Mouse (Mus musculus): ENCODE results near the gene Tmem108. TPM values are rescaled to one million over a fixed set of nuclear protein-coding genes. Genes with fewer than 3 reads are reported as not detected.

Tmem108 gene
- polyA plus RNA-seq, 1 experiment from 2014 or later: 13.0 TPM

DNA sequence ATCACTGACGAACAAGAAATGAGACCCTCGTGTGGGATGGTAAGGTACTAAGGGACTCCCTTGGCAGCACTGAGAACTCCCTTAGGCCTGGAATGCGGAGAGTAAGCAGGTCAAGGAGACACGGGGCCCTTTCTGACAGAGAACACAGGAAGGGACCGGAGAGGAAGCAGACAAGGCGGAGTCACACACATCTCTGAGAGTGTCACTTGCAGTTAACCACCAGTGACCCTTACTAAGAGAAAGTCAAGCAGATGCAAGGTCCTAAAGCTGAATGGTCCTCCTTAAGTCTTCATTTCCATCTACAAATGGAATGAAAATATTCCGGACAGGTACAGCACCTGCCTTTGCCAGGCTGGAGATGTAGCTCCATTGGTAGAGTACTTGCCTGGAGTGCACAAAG, 48.9 kb downstream of the Tmem108 start:
- Histone ChIP-seq H3K4me2 (ENCODE audit: low read depth, low read length) (no peak overlapping the region), H3K27me3 (ENCODE audit: control insufficient read depth, insufficient read depth, low read depth, low read length) (no peaks in the 10 kb centered on the region), H3K9ac (ENCODE audit: low read length) (no peak overlapping the region), H3K27ac (ENCODE audit: low read length) (no peak overlapping the region), H3K4me1 (replicated peaks; ENCODE audit: control insufficient read depth, insufficient read depth, low read length) (peaks cover 11% of the 10 kb centered on the region), H3K36me3 (ENCODE audit: control insufficient read depth, insufficient read depth, low read length) (no peaks in the 10 kb centered on the region), H3K4me3 (ENCODE audit: low read length) (no peak overlapping the region), H3K9me3 (ENCODE audit: control insufficient read depth, low read length) (no peaks in the 10 kb centered on the region)
- no peak for ATAC-seq (ENCODE audit: low read depth)
- WGBS: 51% methylated on average over 7 of the region's 7 CpGs

DNA sequence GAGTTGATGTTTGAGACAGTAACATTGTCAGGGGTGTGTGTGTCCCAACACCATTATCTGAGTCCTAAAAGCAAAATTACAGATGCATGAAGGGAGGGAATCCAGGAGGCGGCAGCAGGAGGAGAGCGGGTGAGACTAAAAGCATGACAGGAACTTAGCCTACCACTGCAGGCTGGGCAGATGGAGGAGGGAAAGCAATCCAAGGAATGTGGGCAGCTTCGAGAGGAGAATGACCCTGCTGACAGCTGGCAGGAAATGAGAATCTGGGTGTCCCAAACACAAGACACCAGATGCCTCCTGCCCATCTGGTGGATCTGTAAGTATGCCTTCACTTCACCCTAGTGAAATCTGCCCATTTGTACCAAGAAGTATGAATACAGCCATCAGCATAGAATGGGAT, 51.9 kb downstream of the Tmem108 start:
- no peaks in the 10 kb centered on the region for H3K27me3 ChIP-seq (ENCODE audit: control insufficient read depth, insufficient read depth, low read depth, low read length)
- 45% methylated on average over 3 of the region's 3 CpGs for WGBS
- no peak overlapping the region for H3K4me3 ChIP-seq (ENCODE audit: low read length)
- peaks cover 11% of the 10 kb centered on the region for H3K4me1 ChIP-seq (replicated peaks; ENCODE audit: control insufficient read depth, insufficient read depth, low read length)
- H3K9ac ChIP-seq (ENCODE audit: low read length): no peak overlapping the region
- H3K27ac ChIP-seq (ENCODE audit: low read length): no peak overlapping the region
- no peaks in the 10 kb centered on the region for H3K36me3 ChIP-seq (ENCODE audit: control insufficient read depth, insufficient read depth, low read length)
- no peak for ATAC-seq (ENCODE audit: low read depth)
- H3K4me2 ChIP-seq (ENCODE audit: low read depth, low read length): no peak overlapping the region
- H3K9me3 ChIP-seq (ENCODE audit: control insufficient read depth, low read length): no peaks in the 10 kb centered on the region

DNA sequence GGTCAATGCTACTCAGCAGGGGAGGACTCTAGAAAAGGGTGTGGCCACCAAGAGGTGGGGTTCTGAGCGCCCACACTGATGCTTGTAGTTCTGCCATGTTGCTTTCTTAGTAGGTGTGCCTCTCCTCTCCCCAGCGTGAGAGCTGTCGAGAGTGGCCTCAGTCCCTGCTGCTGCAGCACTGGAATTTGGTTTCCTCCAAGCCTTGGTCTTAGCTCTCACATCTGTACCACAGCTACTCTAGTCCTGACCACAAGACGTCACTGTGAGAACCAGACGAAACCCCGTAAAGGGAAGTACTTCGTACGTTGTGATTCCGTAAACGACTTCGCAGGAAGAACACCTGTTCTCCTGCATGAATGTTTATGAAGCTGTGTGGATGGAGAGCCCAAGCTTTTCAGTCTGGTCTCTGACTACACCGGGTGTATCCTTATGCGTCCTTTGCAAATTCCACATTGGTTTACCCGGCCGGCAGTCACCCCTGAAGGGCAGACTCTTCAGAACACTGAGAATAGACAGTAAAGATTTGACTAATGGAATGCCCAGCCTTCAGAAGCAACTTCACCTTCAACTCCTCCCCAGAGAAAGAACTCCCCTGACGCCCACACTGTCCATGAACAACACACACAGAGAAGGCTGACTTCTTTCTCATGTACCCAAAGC, 53.0 kb downstream of the Tmem108 start:
- Histone ChIP-seq H3K36me3 (ENCODE audit: control insufficient read depth, insufficient read depth, low read length) (no peaks in the 10 kb centered on the region), H3K4me1 (replicated peaks; ENCODE audit: control insufficient read depth, insufficient read depth, low read length) (peaks cover 11% of the 10 kb centered on the region), H3K9me3 (ENCODE audit: control insufficient read depth, low read length) (no peaks in the 10 kb centered on the region), H3K4me3 (ENCODE audit: low read length) (no peak overlapping the region), H3K4me2 (ENCODE audit: low read depth, low read length) (peak overlapping the region; percentile 18; the same call in 1 of the 2 replicates), H3K9ac (ENCODE audit: low read length) (no peak overlapping the region), H3K27ac (ENCODE audit: low read length) (peak overlapping the region; percentile 83), H3K27me3 (ENCODE audit: control insufficient read depth, insufficient read depth, low read depth, low read length) (no peaks in the 10 kb centered on the region)
- peak; percentile 54 for ATAC-seq (ENCODE audit: low read depth)
- 47% methylated on average over 16 of the region's 16 CpGs for WGBS

DNA sequence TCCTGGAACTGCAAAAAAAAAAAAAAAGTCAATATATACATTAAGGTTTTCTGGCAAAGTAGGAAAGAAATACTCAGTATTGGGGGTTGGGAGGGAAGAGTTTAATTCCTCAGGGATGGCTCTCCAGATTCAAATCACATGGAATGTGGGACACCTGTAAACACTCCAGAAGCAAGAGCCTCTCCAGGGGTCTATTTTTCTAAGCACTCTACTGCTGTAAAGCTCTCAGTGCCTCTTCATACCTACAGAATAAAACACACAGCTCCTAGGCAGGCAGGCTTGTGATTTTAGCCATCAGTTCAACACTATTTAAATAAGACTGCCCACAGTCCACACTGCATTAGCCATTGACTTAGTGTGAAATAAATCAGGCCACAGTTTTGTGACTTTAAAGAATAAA, 53.8 kb downstream of the Tmem108 start:
- Histone ChIP-seq H3K4me3 (ENCODE audit: low read length) (no peak overlapping the region), H3K4me2 (ENCODE audit: low read depth, low read length) (no peak overlapping the region), H3K9ac (ENCODE audit: low read length) (no peak overlapping the region), H3K27ac (ENCODE audit: low read length) (peak overlapping the region; percentile 83), H3K27me3 (ENCODE audit: control insufficient read depth, insufficient read depth, low read depth, low read length) (no peaks in the 10 kb centered on the region), H3K9me3 (ENCODE audit: control insufficient read depth, low read length) (no peaks in the 10 kb centered on the region), H3K4me1 (replicated peaks; ENCODE audit: control insufficient read depth, insufficient read depth, low read length) (peaks cover 11% of the 10 kb centered on the region), H3K36me3 (ENCODE audit: control insufficient read depth, insufficient read depth, low read length) (no peaks in the 10 kb centered on the region)
- peak; percentile 84 for ATAC-seq (ENCODE audit: low read depth)

DNA sequence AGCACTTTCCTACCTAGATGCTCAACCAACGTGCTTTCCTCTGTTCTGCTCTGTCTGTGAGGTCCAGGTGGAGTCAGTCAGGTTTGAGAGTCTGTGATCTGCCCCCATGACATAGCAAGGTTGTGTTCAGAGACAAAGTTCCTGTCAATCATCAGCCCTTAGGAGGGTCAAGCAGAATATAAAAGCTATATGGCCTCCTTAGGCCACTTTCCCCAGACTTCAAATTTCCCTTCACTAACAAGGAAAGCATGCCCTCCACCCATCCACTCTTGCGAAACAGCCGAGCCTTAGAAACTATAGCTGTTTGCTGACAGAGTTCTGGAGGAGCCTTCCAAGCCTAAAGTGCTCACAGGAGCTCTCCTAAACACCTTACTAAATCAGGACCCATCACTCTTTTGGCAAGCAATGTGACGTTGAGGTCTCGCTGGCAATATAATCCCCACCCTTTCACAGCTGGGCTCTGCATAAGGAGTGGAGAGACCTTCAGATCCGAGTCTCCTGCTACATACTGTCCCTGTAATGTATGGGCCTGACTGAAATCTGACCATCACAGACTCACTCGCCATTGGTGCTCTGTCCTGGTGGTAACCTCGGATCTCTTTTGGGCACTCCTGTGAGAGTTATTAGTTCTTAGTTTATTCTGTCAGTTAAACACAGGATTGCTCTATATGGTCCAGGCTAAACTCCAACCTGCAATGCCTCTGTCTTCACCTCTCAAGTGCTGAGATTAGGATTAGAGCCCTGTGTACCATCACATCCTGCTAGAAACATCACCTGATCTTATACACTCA, 54.4 kb downstream of the Tmem108 start:
- ATAC-seq (ENCODE audit: low read depth): peak; percentile 60
- no peaks in the 10 kb centered on the region for H3K9me3 ChIP-seq (ENCODE audit: control insufficient read depth, low read length)
- no peak overlapping the region for H3K9ac ChIP-seq (ENCODE audit: low read length)
- peak overlapping the region; percentile 79 for H3K27ac ChIP-seq (ENCODE audit: low read length)
- H3K4me1 ChIP-seq (replicated peaks; ENCODE audit: control insufficient read depth, insufficient read depth, low read length): peaks cover 11% of the 10 kb centered on the region
- no peak overlapping the region for H3K4me3 ChIP-seq (ENCODE audit: low read length)
- no peaks in the 10 kb centered on the region for H3K27me3 ChIP-seq (ENCODE audit: control insufficient read depth, insufficient read depth, low read depth, low read length)
- H3K4me2 ChIP-seq (ENCODE audit: low read depth, low read length): no peak overlapping the region
- 33% methylated on average over 8 of the region's 8 CpGs for WGBS
- no peaks in the 10 kb centered on the region for H3K36me3 ChIP-seq (ENCODE audit: control insufficient read depth, insufficient read depth, low read length)

DNA sequence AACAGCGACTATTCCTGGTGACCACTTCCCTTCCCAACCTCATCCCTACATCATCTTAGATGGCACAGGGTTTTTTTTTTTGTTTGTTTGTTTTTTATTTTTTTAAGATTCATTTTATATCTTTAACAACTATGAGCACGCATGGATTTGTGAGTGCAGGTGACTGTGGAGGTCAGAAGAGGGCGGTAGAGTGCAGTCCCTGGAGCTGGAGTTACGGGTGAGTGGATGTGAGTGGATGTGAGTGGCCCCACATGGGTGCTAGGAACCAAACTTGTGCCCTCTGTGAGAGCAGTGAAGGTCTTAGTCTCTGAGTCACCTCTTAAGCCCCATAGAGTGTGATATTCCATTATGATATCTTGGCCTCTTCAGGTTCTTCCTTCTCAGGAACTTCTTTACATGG, 55.9 kb downstream of the Tmem108 start:
- H3K4me1 ChIP-seq (replicated peaks; ENCODE audit: control insufficient read depth, insufficient read depth, low read length): peaks cover 11% of the 10 kb centered on the region
- ATAC-seq (ENCODE audit: low read depth): no peak
- H3K27me3 ChIP-seq (ENCODE audit: control insufficient read depth, insufficient read depth, low read depth, low read length): no peaks in the 10 kb centered on the region
- H3K36me3 ChIP-seq (ENCODE audit: control insufficient read depth, insufficient read depth, low read length): no peaks in the 10 kb centered on the region
- no peak overlapping the region for H3K4me2 ChIP-seq (ENCODE audit: low read depth, low read length)
- H3K9me3 ChIP-seq (ENCODE audit: control insufficient read depth, low read length): no peaks in the 10 kb centered on the region
- no peak overlapping the region for H3K9ac ChIP-seq (ENCODE audit: low read length)
- H3K4me3 ChIP-seq (ENCODE audit: low read length): no peak overlapping the region
- WGBS: 91% methylated on average over 4 of the region's 4 CpGs
- no peak overlapping the region for H3K27ac ChIP-seq (ENCODE audit: low read length)

DNA sequence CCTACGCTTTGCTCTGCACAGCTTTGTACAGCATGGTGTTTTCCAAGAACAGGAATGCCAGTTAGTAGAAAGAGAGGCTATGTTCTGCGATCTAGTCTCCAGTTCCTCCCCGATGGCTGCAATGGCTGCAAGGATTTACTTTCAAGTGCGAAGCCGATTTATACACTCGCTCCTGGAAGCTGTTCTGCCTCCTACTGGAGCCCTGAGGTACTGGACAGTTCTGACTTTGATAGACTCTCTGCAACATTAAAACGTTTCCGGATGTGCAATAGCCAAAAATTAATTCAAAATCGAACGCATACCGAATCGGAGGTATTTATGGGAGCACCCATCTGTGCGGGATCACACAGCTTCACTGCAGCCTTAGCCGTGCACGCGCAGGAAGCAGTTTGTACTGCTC, 58.6 kb downstream of the Tmem108 start:
- no peak overlapping the region for H3K4me3 ChIP-seq (ENCODE audit: low read length)
- no peak for ATAC-seq (ENCODE audit: low read depth)
- no peaks in the 10 kb centered on the region for H3K4me1 ChIP-seq (replicated peaks; ENCODE audit: control insufficient read depth, insufficient read depth, low read length)
- no peaks in the 10 kb centered on the region for H3K36me3 ChIP-seq (ENCODE audit: control insufficient read depth, insufficient read depth, low read length)
- no peak overlapping the region for H3K4me2 ChIP-seq (ENCODE audit: low read depth, low read length)
- H3K9me3 ChIP-seq (ENCODE audit: control insufficient read depth, low read length): no peaks in the 10 kb centered on the region
- WGBS: 86% methylated on average over 16 of the region's 16 CpGs
- H3K27ac ChIP-seq (ENCODE audit: low read length): no peak overlapping the region
- no peak overlapping the region for H3K9ac ChIP-seq (ENCODE audit: low read length)
- no peaks in the 10 kb centered on the region for H3K27me3 ChIP-seq (ENCODE audit: control insufficient read depth, insufficient read depth, low read depth, low read length)

DNA sequence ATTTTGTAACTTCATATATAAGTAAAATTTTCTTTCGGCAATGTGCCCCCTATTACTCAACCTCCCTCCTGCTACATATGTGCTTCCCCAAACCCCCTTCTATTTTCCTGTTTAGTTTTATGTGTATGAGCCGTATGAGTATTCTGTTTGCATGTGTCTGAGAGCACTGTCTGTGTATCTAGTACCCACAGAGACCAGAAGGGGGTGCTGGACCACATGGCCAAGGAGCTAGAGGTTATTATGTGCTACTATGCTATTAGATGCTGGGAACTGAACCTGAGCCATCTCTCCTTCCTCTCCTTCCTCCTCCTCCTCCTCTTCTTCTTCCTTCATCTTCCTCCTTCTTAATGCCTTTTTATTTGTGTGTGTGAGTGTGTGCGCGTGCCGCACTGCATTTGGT, 59.2 kb downstream of the Tmem108 start:
- Histone ChIP-seq H3K4me3 (ENCODE audit: low read length) (no peak overlapping the region), H3K9me3 (ENCODE audit: control insufficient read depth, low read length) (no peaks in the 10 kb centered on the region), H3K27me3 (ENCODE audit: control insufficient read depth, insufficient read depth, low read depth, low read length) (no peaks in the 10 kb centered on the region), H3K4me2 (ENCODE audit: low read depth, low read length) (no peak overlapping the region), H3K4me1 (replicated peaks; ENCODE audit: control insufficient read depth, insufficient read depth, low read length) (no peaks in the 10 kb centered on the region), H3K36me3 (ENCODE audit: control insufficient read depth, insufficient read depth, low read length) (no peaks in the 10 kb centered on the region), H3K27ac (ENCODE audit: low read length) (no peak overlapping the region), H3K9ac (ENCODE audit: low read length) (no peak overlapping the region)
- no peak for ATAC-seq (ENCODE audit: low read depth)
- WGBS: 78% methylated on average over 5 of the region's 5 CpGs

DNA sequence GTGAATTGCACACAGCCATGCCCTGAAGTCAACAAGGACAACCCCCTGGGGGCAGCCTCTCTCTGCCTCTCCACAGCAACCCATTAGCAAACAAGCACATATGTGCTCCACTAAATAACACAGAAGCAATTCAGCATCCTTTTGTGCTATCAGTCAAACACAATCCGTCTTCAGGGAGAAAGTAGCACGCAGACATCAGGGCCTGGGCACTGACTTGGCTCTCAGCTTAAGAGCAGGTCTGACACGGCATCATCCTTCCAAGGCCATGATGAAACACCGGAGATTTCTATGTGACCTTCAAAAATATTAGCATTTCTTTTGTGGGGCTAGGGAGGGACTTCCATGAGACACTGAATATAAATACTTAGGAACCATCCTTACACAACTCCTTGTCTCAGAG, 60.2 kb downstream of the Tmem108 start:
- WGBS: 72% methylated on average over 4 of the region's 4 CpGs

More for the DNA sequence above, 60.2 kb downstream of the Tmem108 start:
- no peak overlapping the region for H3K4me2 ChIP-seq (ENCODE audit: low read depth, low read length)
- H3K27me3 ChIP-seq (ENCODE audit: control insufficient read depth, insufficient read depth, low read depth, low read length): no peaks in the 10 kb centered on the region
- no peaks in the 10 kb centered on the region for H3K36me3 ChIP-seq (ENCODE audit: control insufficient read depth, insufficient read depth, low read length)
- no peaks in the 10 kb centered on the region for H3K4me1 ChIP-seq (replicated peaks; ENCODE audit: control insufficient read depth, insufficient read depth, low read length)
- no peak for ATAC-seq (ENCODE audit: low read depth)
- no peaks in the 10 kb centered on the region for H3K9me3 ChIP-seq (ENCODE audit: control insufficient read depth, low read length)
- no peak overlapping the region for H3K4me3 ChIP-seq (ENCODE audit: low read length)
- H3K9ac ChIP-seq (ENCODE audit: low read length): no peak overlapping the region
- H3K27ac ChIP-seq (ENCODE audit: low read length): no peak overlapping the region

All from lung, embryonic 16.5 days (tissue).